In genomic region chr5:147436491-147436890, GRCm38 (mm10) we compare ENCODE assay signal across 17 mouse cellular contexts. TPM values are rescaled to one million over a fixed set of nuclear protein-coding genes. Genes with fewer than 3 reads are reported as not detected.
DNase-seq lines count a peak whose midpoint lies in the region; ATAC-seq and TF ChIP-seq lines count a peak whose summit lies in the region.
"Had no signal": no experiment of that assay in that cellular context is flagged by ENCODE, and none has a peak within 500 bp of the region (broad histone marks: within the 10 kb centered on the region; RNA-seq: fewer than 3 reads in every experiment).

No protein-coding gene starts in this region.

- DNase-seq in hindbrain, postnatal 0 days (ENCODE audit: low spot score): no peak
- no peak for DNase-seq in hindbrain, embryonic 10.5 days (ENCODE audit: low spot score)
- no peak for DNase-seq in neural tube, embryonic 10.5 days (ENCODE audit: extremely low spot score, low spot score)
- DNase-seq in stomach, postnatal 0 days (ENCODE audit: low spot score): no peak
- no peak for DNase-seq in frontal cortex, postnatal 14 days (ENCODE audit: low spot score in 2 of 2)
- DNase-seq: B cell, adult 2 months; cerebellum, postnatal 36 days; thymus, postnatal 25 days had no signal

- H3K36me3 ChIP-seq in forebrain, embryonic 13.5 days (ENCODE audit: poor library complexity, severe bottlenecking): no peaks in the 10 kb centered on the region
- no peaks in the 10 kb centered on the region for H3K36me3 ChIP-seq in forebrain, embryonic 16.5 days (ENCODE audit: control insufficient read depth, insufficient read depth)
- H3K36me3 ChIP-seq in hindbrain, postnatal 0 days (ENCODE audit: insufficient read depth, low read length): no peaks in the 10 kb centered on the region
- peaks cover 26% of the 10 kb centered on the region for H3K36me3 ChIP-seq in hindbrain, embryonic 10.5 days
- no peaks in the 10 kb centered on the region for H3K36me3 ChIP-seq in neural tube, embryonic 15.5 days
- H3K36me3 ChIP-seq in stomach, postnatal 0 days (ENCODE audit: control insufficient read depth, insufficient read depth, low read length): no peaks in the 10 kb centered on the region
- H3K36me3 ChIP-seq: neural tube, embryonic 12.5 days had no signal

- no peak overlapping the region for H3K4me3 ChIP-seq in forebrain, embryonic 13.5 days
- H3K4me3 ChIP-seq in forebrain, embryonic 16.5 days (replicated peaks; ENCODE audit: low read length): no peak overlapping the region
- no peak overlapping the region for H3K4me3 ChIP-seq in hindbrain, postnatal 0 days (ENCODE audit: low read length)
- no peak overlapping the region for H3K4me3 ChIP-seq in hindbrain, embryonic 10.5 days
- no peak overlapping the region for H3K4me3 ChIP-seq in neural tube, embryonic 15.5 days (replicated peaks)
- no peak overlapping the region for H3K4me3 ChIP-seq in stomach, postnatal 0 days (ENCODE audit: low read depth, low read length)
- H3K4me3 ChIP-seq: limb, embryonic 13.5 days; neural tube, embryonic 12.5 days had no signal

- H3K9ac ChIP-seq in forebrain, embryonic 13.5 days: peak overlapping the region; percentile 9; the same call in 1 of the 2 replicates
- no peak overlapping the region for H3K9ac ChIP-seq in forebrain, embryonic 16.5 days (replicated peaks; ENCODE audit: low read depth, low read length)
- H3K9ac ChIP-seq in hindbrain, postnatal 0 days (replicated peaks; ENCODE audit: low read length): no peak overlapping the region
- no peak overlapping the region for H3K9ac ChIP-seq in neural tube, embryonic 15.5 days (replicated peaks)
- H3K9ac ChIP-seq in stomach, postnatal 0 days (ENCODE audit: low read length): no peak overlapping the region
- H3K9ac ChIP-seq: limb, embryonic 13.5 days; neural tube, embryonic 12.5 days had no signal

- no peak overlapping the region for H3K4me2 ChIP-seq in forebrain, embryonic 13.5 days
- H3K4me2 ChIP-seq in forebrain, embryonic 16.5 days (ENCODE audit: low read length): no peak overlapping the region
- no peak overlapping the region for H3K4me2 ChIP-seq in hindbrain, postnatal 0 days (ENCODE audit: low read depth, low read length)
- no peak overlapping the region for H3K4me2 ChIP-seq in neural tube, embryonic 15.5 days
- 0 out of 2 replicates have a peak overlapping the region, but pooled peaks have one; percentile 5 for H3K4me2 ChIP-seq in stomach, postnatal 0 days (replicated peaks; ENCODE audit: low read depth)
- H3K4me2 ChIP-seq: limb, embryonic 13.5 days; neural tube, embryonic 12.5 days had no signal

- 41% methylated on average over 5 of the region's 5 CpGs for WGBS in forebrain, embryonic 13.5 days
- WGBS in forebrain, embryonic 16.5 days: 39% methylated on average over 5 of the region's 5 CpGs
- WGBS in hindbrain, postnatal 0 days: 51% methylated on average over 5 of the region's 5 CpGs
- WGBS in hindbrain, embryonic 10.5 days: 84% methylated on average over 5 of the region's 5 CpGs
- 69% methylated on average over 5 of the region's 5 CpGs for WGBS in neural tube, embryonic 15.5 days
- WGBS in stomach, postnatal 0 days: 55% methylated on average over 5 of the region's 5 CpGs

- peaks cover 53% of the 10 kb centered on the region for H3K4me1 ChIP-seq in forebrain, embryonic 13.5 days
- peaks cover 51% of the 10 kb centered on the region for H3K4me1 ChIP-seq in forebrain, embryonic 16.5 days (replicated peaks; ENCODE audit: control insufficient read depth, insufficient read depth, low read length)
- peaks cover 26% of the 10 kb centered on the region for H3K4me1 ChIP-seq in hindbrain, postnatal 0 days (ENCODE audit: insufficient read depth, low read length)
- H3K4me1 ChIP-seq in hindbrain, embryonic 10.5 days (replicated peaks): peaks cover 38% of the 10 kb centered on the region
- peaks cover 60% of the 10 kb centered on the region for H3K4me1 ChIP-seq in neural tube, embryonic 15.5 days
- H3K4me1 ChIP-seq in stomach, postnatal 0 days (replicated peaks; ENCODE audit: control insufficient read depth, insufficient read depth): peaks cover 14% of the 10 kb centered on the region

- no peaks in the 10 kb centered on the region for H3K27me3 ChIP-seq in forebrain, embryonic 13.5 days
- no peaks in the 10 kb centered on the region for H3K27me3 ChIP-seq in forebrain, embryonic 16.5 days (replicated peaks; ENCODE audit: control insufficient read depth, insufficient read depth, low read length)
- no peaks in the 10 kb centered on the region for H3K27me3 ChIP-seq in hindbrain, postnatal 0 days (ENCODE audit: insufficient read depth, low read length)
- no peaks in the 10 kb centered on the region for H3K27me3 ChIP-seq in hindbrain, embryonic 10.5 days (ENCODE audit: insufficient read depth, poor library complexity, severe bottlenecking)
- H3K27me3 ChIP-seq in neural tube, embryonic 15.5 days (replicated peaks): no peaks in the 10 kb centered on the region
- H3K27me3 ChIP-seq in stomach, postnatal 0 days (ENCODE audit: control insufficient read depth, insufficient read depth, low read length): no peaks in the 10 kb centered on the region
- H3K27me3 ChIP-seq: limb, embryonic 13.5 days; neural tube, embryonic 12.5 days; Patski had no signal

- no peak for TF ChIP-seq CTCF in hindbrain, postnatal 0 days (IDR thresholded peaks at IDR 0.05; ENCODE audit: low read depth)
- TF ChIP-seq CTCF in stomach, postnatal 0 days (IDR thresholded peaks at IDR 0.05; ENCODE audit: low read depth): no peak

- H3K27ac ChIP-seq in forebrain, embryonic 13.5 days: no peak overlapping the region
- H3K27ac ChIP-seq in forebrain, embryonic 16.5 days (ENCODE audit: low read length): no peak overlapping the region
- H3K27ac ChIP-seq in hindbrain, postnatal 0 days: peak overlapping the region; percentile 4; the same call in 1 of the 2 replicates
- H3K27ac ChIP-seq in hindbrain, embryonic 10.5 days: no peak overlapping the region
- H3K27ac ChIP-seq in neural tube, embryonic 15.5 days (replicated peaks): 0 out of 2 replicates have a peak overlapping the region, but pooled peaks have one; percentile 58
- H3K27ac ChIP-seq in stomach, postnatal 0 days (replicated peaks): peak overlapping the region; percentile 56
- H3K27ac ChIP-seq: limb, embryonic 13.5 days; neural tube, embryonic 12.5 days had no signal

- no peak for TF ChIP-seq EP300 in stomach, postnatal 0 days (optimal IDR thresholded peaks at IDR 0.05)

- no peak for ATAC-seq in forebrain, embryonic 13.5 days
- no peak for ATAC-seq in forebrain, embryonic 16.5 days
- ATAC-seq in hindbrain, postnatal 0 days: no peak
- no peak for ATAC-seq in neural tube, embryonic 15.5 days (ENCODE audit: low FRiP score)
- ATAC-seq in stomach, postnatal 0 days (ENCODE audit: low FRiP score, low TSS enrichment): no peak
- ATAC-seq: activated CD4-positive, CD25-positive, alpha-beta regulatory T cell, adult 4 months; hindbrain, embryonic 16.5 days; Patski had no signal

- no peaks in the 10 kb centered on the region for H3K9me3 ChIP-seq in forebrain, embryonic 13.5 days (replicated peaks)
- no peaks in the 10 kb centered on the region for H3K9me3 ChIP-seq in forebrain, embryonic 16.5 days (ENCODE audit: control insufficient read depth, low read length)
- no peaks in the 10 kb centered on the region for H3K9me3 ChIP-seq in hindbrain, postnatal 0 days (ENCODE audit: low read length)
- H3K9me3 ChIP-seq in hindbrain, embryonic 10.5 days: no peaks in the 10 kb centered on the region
- no peaks in the 10 kb centered on the region for H3K9me3 ChIP-seq in neural tube, embryonic 15.5 days (replicated peaks)
- H3K9me3 ChIP-seq in stomach, postnatal 0 days (ENCODE audit: control insufficient read depth, low read length): no peaks in the 10 kb centered on the region
- H3K9me3 ChIP-seq: limb, embryonic 13.5 days; neural tube, embryonic 12.5 days had no signal

RNA-seq across cellular contexts. Expression of gene Pan3, which starts 6.5 kb away (rescaled TPM):
- polyA plus RNA-seq in forebrain, embryonic 13.5 days (2015; fragmentation: Nextera tagmentation; extraction: Ambion mirVana): 67.5 and 68.1 TPM in 2 replicates
- 64.7 and 67.0 TPM in 2 replicates for polyA plus RNA-seq in forebrain, embryonic 16.5 days (2015; fragmentation: Nextera tagmentation; extraction: Ambion mirVana)
- total RNA-seq in hindbrain, postnatal 0 days (2014; rRNA removed): 58.8 and 80.5 TPM in 2 replicates
- polyA plus RNA-seq in hindbrain, postnatal 0 days (2015; fragmentation: Nextera tagmentation; extraction: Ambion mirVana): 53.9 and 58.8 TPM in 2 replicates
- polyA plus RNA-seq in hindbrain, embryonic 10.5 days (2016; fragmentation: Nextera tagmentation; extraction: Ambion mirVana): 47.7 and 50.3 TPM in 2 replicates
- polyA plus RNA-seq in neural tube, embryonic 15.5 days (2015; fragmentation: Nextera tagmentation; extraction: Ambion mirVana): 61.5 and 61.6 TPM in 2 replicates
- polyA plus RNA-seq in stomach, postnatal 0 days (2015; fragmentation: Nextera tagmentation; extraction: Ambion mirVana): 38.4 and 44.4 TPM in 2 replicates

RNA-seq across cellular contexts. Expression of gene Flt3, which starts 36.2 kb away (rescaled TPM):
- polyA plus RNA-seq in forebrain, embryonic 13.5 days (2015; fragmentation: Nextera tagmentation; extraction: Ambion mirVana): 0.04 and 0.08 TPM in 2 replicates
- 0.10 and 0.18 TPM in 2 replicates for polyA plus RNA-seq in forebrain, embryonic 16.5 days (2015; fragmentation: Nextera tagmentation; extraction: Ambion mirVana)
- total RNA-seq in hindbrain, postnatal 0 days (2014; rRNA removed): 2.4 and 2.5 TPM in 2 replicates
- polyA plus RNA-seq in hindbrain, postnatal 0 days (2015; fragmentation: Nextera tagmentation; extraction: Ambion mirVana): 2.5 and 2.8 TPM in 2 replicates
- not detected in 2 replicates for polyA plus RNA-seq in hindbrain, embryonic 10.5 days (2016; fragmentation: Nextera tagmentation; extraction: Ambion mirVana)
- 2.4 and 2.6 TPM in 2 replicates for polyA plus RNA-seq in neural tube, embryonic 15.5 days (2015; fragmentation: Nextera tagmentation; extraction: Ambion mirVana)
- 0.10 and 0.15 TPM in 2 replicates for polyA plus RNA-seq in stomach, postnatal 0 days (2015; fragmentation: Nextera tagmentation; extraction: Ambion mirVana)
- total RNA-seq: gastrocnemius, postnatal 4 days had no signal

Comparison
In these comparisons a context has a peak if more than half of its experiments do, and no peak if none do; other contexts are left out.
1. H3K27ac ChIP-seq: peak in hindbrain, postnatal 0 days (single experiment), neural tube, embryonic 15.5 days (single experiment) and stomach, postnatal 0 days (single experiment); none in forebrain, embryonic 13.5 days (single experiment), forebrain, embryonic 16.5 days (single experiment) and hindbrain, embryonic 10.5 days (single experiment).